Mouse (Mus musculus): ENCODE measurements around the gene Nub1. TPM values are rescaled to one million over a fixed set of nuclear protein-coding genes. Genes with fewer than 3 reads are reported as not detected.
A peak's percentile ranks its signal among the peaks of the same experiment; 100 is the strongest.

Nub1 gene
- 31.6 and 34.1 TPM in 2 replicates for polyA plus RNA-seq (2014; fragmentation: Nextera tagmentation; extraction: Ambion mirVana)

GRCm38 (mm10) chr5:24685366-24686093, at the start of gene Nub1:
Nub1 (plus strand) TSS chr5:24685532.
- peak within 1 kb of the TSS; percentile 89 for H3K4me3 ChIP-seq (ENCODE audit: low read depth, low read length)
- TF ChIP-seq CTCF (IDR thresholded peaks at IDR 0.05; ENCODE audit: low read depth) = peak; percentile 68
- no peaks in the 10 kb centered on the region for H3K9me3 ChIP-seq (ENCODE audit: low read depth, low read length)
- ATAC-seq (ENCODE audit: insufficient read depth) = peak; percentile 98
- no peaks in the 10 kb centered on the region for H3K27me3 ChIP-seq (ENCODE audit: insufficient read depth, low read length)
- 0 out of 2 replicates have a peak, but pooled peaks cover 4% of the 10 kb centered on the region for H3K4me1 ChIP-seq (ENCODE audit: insufficient read depth)
- peak within 1 kb of the TSS; percentile 68 for H3K4me2 ChIP-seq
- H3K36me3 ChIP-seq (ENCODE audit: insufficient read depth) = peaks cover 6% of the 10 kb centered on the region; the same call in 1 of the 2 replicates
- H3K9ac ChIP-seq = peak within 1 kb of the TSS; percentile 75
- peak within 1 kb of the TSS; percentile 98 for H3K27ac ChIP-seq (ENCODE audit: low read depth)
- under 1% methylated on average over 53 of the region's 53 CpGs for WGBS
- DNase-seq = peak; percentile 98

DNA sequence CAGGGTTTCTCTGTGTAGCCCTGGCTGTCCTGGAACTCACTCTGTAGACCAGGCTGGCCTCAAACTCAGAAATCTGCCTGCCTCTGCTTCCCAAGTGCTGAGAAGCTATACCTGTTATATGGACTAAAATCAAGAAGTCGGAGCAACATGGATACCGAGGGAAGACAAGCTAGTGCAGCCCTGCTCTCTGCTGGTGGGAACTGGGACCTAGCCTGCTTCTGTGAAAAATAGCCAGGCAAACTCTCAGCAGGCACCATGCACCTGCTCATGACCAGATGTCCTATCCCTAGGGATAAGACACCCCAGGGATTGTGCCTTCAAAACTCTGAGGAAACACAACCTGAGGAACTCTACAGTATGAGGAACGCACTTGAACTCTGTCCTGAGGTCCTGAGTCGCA, 48.3 kb upstream of the Nub1 start:
- 69% methylated on average over 4 of the region's 4 CpGs for WGBS
- Histone ChIP-seq H3K9me3 (ENCODE audit: low read depth, low read length) (no peaks in the 10 kb centered on the region), H3K27ac (ENCODE audit: low read depth) (no peak overlapping the region), H3K4me2 (no peak overlapping the region), H3K4me1 (ENCODE audit: insufficient read depth) (no peaks in the 10 kb centered on the region), H3K4me3 (ENCODE audit: low read depth, low read length) (no peak overlapping the region), H3K36me3 (ENCODE audit: insufficient read depth) (no peaks in the 10 kb centered on the region), H3K27me3 (ENCODE audit: insufficient read depth, low read length) (no peaks in the 10 kb centered on the region), H3K9ac (no peak overlapping the region)
- ATAC-seq (ENCODE audit: insufficient read depth) (no peak), DNase-seq (no peak)
- 0 out of 2 replicates have a peak, but pooled peaks have one; percentile 12 for TF ChIP-seq CTCF (IDR thresholded peaks at IDR 0.05; ENCODE audit: low read depth)

GRCm38 (mm10) chr5:24638131-24638530, 47.2 kb upstream of the Nub1 start:
- DNase-seq (no peak), ATAC-seq (ENCODE audit: insufficient read depth) (no peak)
- Histone ChIP-seq H3K36me3 (ENCODE audit: insufficient read depth) (no peaks in the 10 kb centered on the region), H3K9me3 (ENCODE audit: low read depth, low read length) (no peaks in the 10 kb centered on the region), H3K27me3 (ENCODE audit: insufficient read depth, low read length) (no peaks in the 10 kb centered on the region), H3K27ac (ENCODE audit: low read depth) (no peak overlapping the region), H3K4me3 (ENCODE audit: low read depth, low read length) (no peak overlapping the region), H3K9ac (no peak overlapping the region), H3K4me1 (ENCODE audit: insufficient read depth) (no peaks in the 10 kb centered on the region), H3K4me2 (no peak overlapping the region)
- TF ChIP-seq CTCF (IDR thresholded peaks at IDR 0.05; ENCODE audit: low read depth) = no peak
- WGBS = 43% methylated on average over 6 of the region's 6 CpGs

- WGBS = 48% methylated on average over 6 of the region's 6 CpGs
- H3K4me1 ChIP-seq (ENCODE audit: insufficient read depth) = no peaks in the 10 kb centered on the region
- no peak overlapping the region for H3K4me2 ChIP-seq
- H3K4me3 ChIP-seq (ENCODE audit: low read depth, low read length) = no peak overlapping the region
- no peaks in the 10 kb centered on the region for H3K36me3 ChIP-seq (ENCODE audit: insufficient read depth)
- ATAC-seq (ENCODE audit: insufficient read depth) = no peak
- H3K27me3 ChIP-seq (ENCODE audit: insufficient read depth, low read length) = no peaks in the 10 kb centered on the region
- no peak for TF ChIP-seq CTCF (IDR thresholded peaks at IDR 0.05; ENCODE audit: low read depth)
- H3K9me3 ChIP-seq (ENCODE audit: low read depth, low read length) = no peaks in the 10 kb centered on the region
- no peak overlapping the region for H3K9ac ChIP-seq
- DNase-seq = no peak
- H3K27ac ChIP-seq (ENCODE audit: low read depth) = no peak overlapping the region
Measured at GRCm38 (mm10) chr5:24639081-24639480, 46.3 kb upstream of the Nub1 start.

DNA sequence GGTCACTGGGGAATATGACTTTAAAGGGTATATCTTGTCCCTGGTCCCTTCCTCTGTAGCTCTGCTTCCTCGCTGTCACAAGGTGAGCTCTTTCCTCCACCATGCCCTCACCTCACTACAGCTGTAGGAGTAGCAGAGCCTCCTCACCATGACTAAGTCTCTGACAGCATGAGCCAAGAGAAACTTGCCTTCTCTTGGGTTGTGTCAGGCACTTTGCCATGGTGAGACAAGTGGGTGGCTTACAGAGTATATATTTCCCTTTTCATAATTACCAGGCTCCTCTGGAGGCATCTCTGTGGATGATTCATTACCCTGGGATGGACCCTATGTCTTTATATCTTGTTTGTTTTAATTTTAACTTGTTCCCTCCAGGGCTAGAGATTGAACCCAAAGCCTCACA, 39.9 kb upstream of the Nub1 start:
- Histone ChIP-seq H3K9me3 (ENCODE audit: low read depth, low read length) (no peaks in the 10 kb centered on the region), H3K36me3 (ENCODE audit: insufficient read depth) (no peaks in the 10 kb centered on the region), H3K27ac (ENCODE audit: low read depth) (no peak overlapping the region), H3K27me3 (ENCODE audit: insufficient read depth, low read length) (no peaks in the 10 kb centered on the region), H3K4me1 (ENCODE audit: insufficient read depth) (no peaks in the 10 kb centered on the region), H3K9ac (no peak overlapping the region), H3K4me3 (ENCODE audit: low read depth, low read length) (no peak overlapping the region), H3K4me2 (no peak overlapping the region)
- no peak for TF ChIP-seq CTCF (IDR thresholded peaks at IDR 0.05; ENCODE audit: low read depth)
- ATAC-seq (ENCODE audit: insufficient read depth) (no peak), DNase-seq (no peak)
- 87% methylated on average over 1 of the region's 1 CpGs for WGBS

- Histone ChIP-seq H3K4me2 (no peak overlapping the region), H3K4me3 (ENCODE audit: low read depth, low read length) (no peak overlapping the region), H3K9ac (no peak overlapping the region), H3K27ac (ENCODE audit: low read depth) (no peak overlapping the region), H3K27me3 (ENCODE audit: insufficient read depth, low read length) (no peaks in the 10 kb centered on the region), H3K4me1 (ENCODE audit: insufficient read depth) (no peaks in the 10 kb centered on the region), H3K36me3 (ENCODE audit: insufficient read depth) (no peaks in the 10 kb centered on the region), H3K9me3 (ENCODE audit: low read depth, low read length) (no peaks in the 10 kb centered on the region)
- 66% methylated on average over 4 of the region's 4 CpGs for WGBS
- TF ChIP-seq CTCF (IDR thresholded peaks at IDR 0.05; ENCODE audit: low read depth) = no peak
- DNase-seq = no peak
- ATAC-seq (ENCODE audit: insufficient read depth) = no peak
Measured at GRCm38 (mm10) chr5:24649231-24649630, 36.1 kb upstream of the Nub1 start.

GRCm38 (mm10) chr5:24649701-24650100, 35.6 kb upstream of the Nub1 start:
- no peak overlapping the region for H3K4me2 ChIP-seq
- WGBS = 63% methylated on average over 7 of the region's 7 CpGs
- H3K4me1 ChIP-seq (ENCODE audit: insufficient read depth) = no peaks in the 10 kb centered on the region
- H3K9ac ChIP-seq = no peak overlapping the region
- ATAC-seq (ENCODE audit: insufficient read depth) = no peak
- H3K9me3 ChIP-seq (ENCODE audit: low read depth, low read length) = no peaks in the 10 kb centered on the region
- no peaks in the 10 kb centered on the region for H3K27me3 ChIP-seq (ENCODE audit: insufficient read depth, low read length)
- no peak overlapping the region for H3K27ac ChIP-seq (ENCODE audit: low read depth)
- no peak overlapping the region for H3K4me3 ChIP-seq (ENCODE audit: low read depth, low read length)
- no peak for DNase-seq
- H3K36me3 ChIP-seq (ENCODE audit: insufficient read depth) = no peaks in the 10 kb centered on the region
- TF ChIP-seq CTCF (IDR thresholded peaks at IDR 0.05; ENCODE audit: low read depth) = no peak
